Mouse (Mus musculus) CH12.LX (cell line): ENCODE results near the gene Spryd3.

ENCODE experiments used
- CTCF ChIP-seq, 2 experiments: IDR thresholded peaks in 1 of 2; conservative IDR thresholded peaks in 1 of 2; 2 replicates each; pipeline ENCODE4 v1.5.1; 2011 to 2012; ENCODE audit warnings: low read depth in 2 of 2, low read length in 2 of 2, improper control_type of control experiment in 1 of 2, inconsistent platforms in 1 of 2, mild to moderate bottlenecking in 1 of 2, moderate library complexity in 1 of 2
- KAT2A ChIP-seq: IDR thresholded peaks from 2 replicates; pipeline ENCODE4 v1.6.1; 2012; ENCODE audit warnings: low read length, improper control_type of control experiment, inconsistent platforms; ENCODE audit not compliant: insufficient replicate concordance
- MAFK ChIP-seq: IDR thresholded peaks from 2 replicates; pipeline ENCODE4 v1.6.1; 2011; ENCODE audit warnings: low read length, improper control_type of control experiment; ENCODE audit not compliant: insufficient replicate concordance
- NELFE ChIP-seq: IDR thresholded peaks from 2 replicates; pipeline ENCODE4 v1.6.1; 2011; ENCODE audit warnings: low read depth, low read length, improper control_type of control experiment

GRCm38 (mm10) chr15:102152646-102153045 is 16.6 kb upstream of the Spryd3 start:
- TF ChIP-seq NELFE (no peak), CTCF (conservative IDR thresholded peaks at IDR 0.05 in 1 of 2, IDR thresholded peaks at IDR 0.05 in 1 of 2; ENCODE audit: low read depth in 2 of 2, low read length in 2 of 2) (no peak), KAT2A (no peak), MAFK (no peak)
